Mouse (Mus musculus) heart, postnatal 0 days (tissue): ENCODE data around the gene Pou4f2.

Experiments used
- CTCF ChIP-seq: IDR thresholded peaks from 2 replicates; pipeline ENCODE4 v1.5.1; 2016; ENCODE audit warnings: antibody characterized with exemption, control low read depth, low read depth
- EP300 ChIP-seq: IDR thresholded peaks from 2 replicates; pipeline ENCODE4 v1.6.1; 2016; ENCODE audit warnings: antibody characterized with exemption, low read depth

DNA sequence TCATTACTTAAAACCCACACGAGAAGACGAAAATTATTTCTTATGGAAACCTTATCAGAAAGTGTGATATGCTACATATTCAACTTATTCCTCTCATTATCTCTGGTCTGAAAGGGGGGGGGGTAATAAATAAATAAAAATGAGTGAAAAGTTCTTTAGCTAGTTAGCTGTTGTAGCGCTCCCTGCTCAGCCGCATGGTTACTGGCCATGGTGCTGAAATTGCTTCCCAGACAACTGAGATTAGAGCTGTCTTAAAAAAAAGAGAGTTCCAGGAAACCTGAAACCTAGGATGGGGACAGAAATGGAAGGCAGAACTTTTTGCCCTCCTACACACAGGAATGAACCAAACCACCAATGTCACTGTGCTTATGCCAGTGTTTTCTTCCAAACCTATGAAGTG is 5.1 kb downstream of the Pou4f2 start:
- no peak for TF ChIP-seq CTCF
- TF ChIP-seq EP300 = no peak
